Mouse (Mus musculus) erythroblast, embryonic 14.5 days (primary cell): ENCODE results near the gene Ubox5. TPM values are rescaled to one million over a fixed set of nuclear protein-coding genes. Genes with fewer than 3 reads are reported as not detected.

Source experiments
- H3K27me3 ChIP-seq: 2 replicates; pipeline ENCODE4 v1.6.1; 2012; ENCODE audit warnings: inconsistent platforms; ENCODE audit not compliant: control insufficient read depth
- H3K36me3 ChIP-seq: 2 replicates; pipeline ENCODE4 v1.6.1; 2012; ENCODE audit warnings: mild to moderate bottlenecking, inconsistent platforms; ENCODE audit not compliant: control insufficient read depth
- H3K4me1 ChIP-seq: 2 replicates; pipeline ENCODE4 v1.6.1; 2012; ENCODE audit warnings: inconsistent platforms; ENCODE audit not compliant: control insufficient read depth
- H3K4me3 ChIP-seq: replicated peaks from 2 replicates; pipeline ENCODE3; 2012; ENCODE audit warnings: moderate library complexity, mild to moderate bottlenecking, inconsistent platforms
- H3K9me3 ChIP-seq: 2 replicates; pipeline ENCODE4 v1.6.1; 2012; ENCODE audit warnings: low read length, inconsistent platforms, mixed read lengths; ENCODE audit not compliant: control insufficient read depth
- GATA1 ChIP-seq: IDR thresholded peaks from 2 replicates; pipeline ENCODE4 v1.6.1; 2012; ENCODE audit warnings: low read length, inconsistent platforms, mixed read lengths
- TAL1 ChIP-seq: IDR thresholded peaks from 3 replicates; pipeline ENCODE4 v1.6.1; 2012; ENCODE audit warnings: low read length, inconsistent platforms, mixed read lengths
- polyA plus RNA-seq: library from polyadenylated mRNA; stranded (reverse); fragments of >175 nt; gene quantifications from 2 replicates; pipeline ENCODE4 v1.2.3, GENCODE M21; 2012

Ubox5 gene
- polyA plus RNA-seq, 1 experiment = 0.13 TPM

GRCm38 (mm10) chr2:130554841-130555240 is 75.0 kb downstream of the Ubox5 start:
- no peak overlapping the region for H3K4me3 ChIP-seq
- H3K36me3 ChIP-seq = peaks cover 73% of the 10 kb centered on the region
- TF ChIP-seq GATA1 (no peak), TAL1 (no peak)
- no peaks in the 10 kb centered on the region for H3K27me3 ChIP-seq
- no peaks in the 10 kb centered on the region for H3K9me3 ChIP-seq
- no peaks in the 10 kb centered on the region; the same call in none of the 2 replicates for H3K4me1 ChIP-seq

DNA sequence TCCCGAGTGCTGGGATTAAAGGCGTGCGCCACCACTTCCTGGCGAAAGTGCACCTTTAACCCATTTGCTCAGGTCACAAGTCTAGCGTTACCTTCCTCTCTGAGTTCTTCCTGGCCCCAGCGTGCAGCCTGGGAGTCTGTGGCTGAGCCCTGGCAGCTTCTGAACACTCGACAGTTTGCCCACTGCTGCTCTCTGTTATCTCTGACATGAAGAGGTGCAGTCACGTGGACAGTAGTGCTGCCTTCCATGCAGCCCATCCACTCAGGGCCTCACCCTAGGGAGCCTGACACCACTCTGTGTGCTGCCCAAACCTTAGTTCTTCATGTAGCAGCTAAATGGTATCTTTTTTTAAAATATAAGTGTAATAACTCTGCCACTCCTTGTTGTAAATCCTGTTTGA is 82.9 kb downstream of the Ubox5 start:
- peaks cover 13% of the 10 kb centered on the region for H3K4me1 ChIP-seq
- TF ChIP-seq TAL1 = no peak
- TF ChIP-seq GATA1 = no peak
- H3K4me3 ChIP-seq = no peak overlapping the region
- H3K27me3 ChIP-seq = no peaks in the 10 kb centered on the region
- peaks cover 95% of the 10 kb centered on the region for H3K36me3 ChIP-seq
- no peaks in the 10 kb centered on the region for H3K9me3 ChIP-seq

- Histone ChIP-seq H3K36me3 (peaks cover 95% of the 10 kb centered on the region), H3K9me3 (no peaks in the 10 kb centered on the region), H3K4me3 (no peak overlapping the region), H3K4me1 (peaks cover under 1% of the 10 kb centered on the region), H3K27me3 (no peaks in the 10 kb centered on the region)
- TF ChIP-seq GATA1 = no peak
- no peak for TF ChIP-seq TAL1
Observed at GRCm38 (mm10) chr2:130540266-130540665, 89.6 kb downstream of the Ubox5 start.

Other genes starting within 250 kb of the Ubox5 start
- not detected in 2 replicates for gene Cpxm1, start 232.5 kb downstream of the Ubox5 start, polyA plus RNA-seq
- not detected in 2 replicates for gene Gm28372, start 224.8 kb downstream of the Ubox5 start, polyA plus RNA-seq
- gene 1700020A23Rik, start 224.8 kb downstream of the Ubox5 start, polyA plus RNA-seq = not detected in 2 replicates
- not detected in 2 replicates for gene Tmem239, start 223.6 kb downstream of the Ubox5 start, polyA plus RNA-seq
- 1.2 and 1.3 TPM in 2 replicates for gene Vps16, start 205.7 kb downstream of the Ubox5 start, polyA plus RNA-seq
- gene Pced1a, start 205.3 kb downstream of the Ubox5 start, polyA plus RNA-seq = 0.38 and 0.42 TPM in 2 replicates
- 1.2 and 1.9 TPM in 2 replicates for gene Ptpra, start 179.8 kb downstream of the Ubox5 start, polyA plus RNA-seq
- gene Mrps26, start 66.3 kb downstream of the Ubox5 start, polyA plus RNA-seq = 7.2 and 8.8 TPM in 2 replicates
- gene Oxt, start 53.9 kb downstream of the Ubox5 start, polyA plus RNA-seq = not detected in 2 replicates
- gene Avp, start 47.5 kb downstream of the Ubox5 start, polyA plus RNA-seq = not detected in 2 replicates
- 0.02 and 0.03 TPM in 2 replicates for gene Fastkd5, start within 50 bp of the Ubox5 start, polyA plus RNA-seq
- 0.34 and 0.38 TPM in 2 replicates for gene Lzts3, start 12.8 kb upstream of the Ubox5 start, polyA plus RNA-seq
- gene Ddrgk1, start 34.6 kb upstream of the Ubox5 start, polyA plus RNA-seq = 19.7 and 20.4 TPM in 2 replicates
- gene Itpa, start 37.6 kb upstream of the Ubox5 start, polyA plus RNA-seq = 0.41 and 1.0 TPM in 2 replicates
- not detected in 2 replicates for gene Slc4a11, start 67.5 kb upstream of the Ubox5 start, polyA plus RNA-seq